Mouse (Mus musculus) forebrain, postnatal 0 days (tissue): ENCODE measurements around the gene Slc6a19. TPM values are rescaled to one million over a fixed set of nuclear protein-coding genes. Genes with fewer than 3 reads are reported as not detected.

Experiments
- ATAC-seq: fragments of 200-750 bp; cut with Nextera tagmentation; 2 replicates; pipeline ENCODE4 v1.8.0; 2017; ENCODE audit warnings: mild to moderate bottlenecking, moderate library complexity
- DNase-seq: peaks from one replicate; pipeline ENCODE4 v3.0.0-alpha.2; 2015
- H3K27ac ChIP-seq: fragments of 300-500 bp; sonication (generic); 2 replicates; pipeline ENCODE4 v1.5.1; 2014; ENCODE audit warnings: low read depth, mild to moderate bottlenecking, antibody characterized with exemption, low read length, moderate library complexity, mixed read lengths
- H3K27me3 ChIP-seq: fragments of 300-500 bp; sonication (generic); 2 replicates; pipeline ENCODE4 v1.6.1; 2014; ENCODE audit warnings: mild to moderate bottlenecking, low read length, mixed read lengths; ENCODE audit not compliant: insufficient read depth
- H3K36me3 ChIP-seq: fragments of 300-500 bp; sonication (generic); 2 replicates; pipeline ENCODE4 v1.6.1; 2014; ENCODE audit warnings: mild to moderate bottlenecking, moderate library complexity; ENCODE audit not compliant: insufficient read depth
- H3K4me1 ChIP-seq: fragments of 300-500 bp; sonication (generic); 2 replicates; pipeline ENCODE4 v1.6.1; 2014; ENCODE audit warnings: antibody characterized with exemption; ENCODE audit not compliant: insufficient read depth
- H3K4me2 ChIP-seq: fragments of 300-500 bp; sonication (generic); 2 replicates; pipeline ENCODE4 v1.6.1; 2014; ENCODE audit warnings: low read depth, mild to moderate bottlenecking, moderate library complexity
- H3K4me3 ChIP-seq: fragments of 300-500 bp; sonication (generic); 2 replicates; pipeline ENCODE4 v1.5.1; 2014; ENCODE audit warnings: low read depth, low read length, mixed read lengths
- H3K9ac ChIP-seq: fragments of 300-500 bp; sonication (generic); 2 replicates; pipeline ENCODE4 v1.6.1; 2014; ENCODE audit warnings: mild to moderate bottlenecking
- H3K9me3 ChIP-seq: fragments of 300-500 bp; sonication (generic); 2 replicates; pipeline ENCODE4 v1.6.1; 2016; ENCODE audit warnings: low read length
- CTCF ChIP-seq: sonication (generic); IDR thresholded peaks from 2 replicates; pipeline ENCODE4 v1.5.1; 2016; ENCODE audit warnings: antibody characterized with exemption, control low read depth, low read depth
- WGBS: fragments of 180-500 bp; shearing (Covaris S2); extraction: QIAGEN DNeasy Blood & Tissue Kit; methylation state at CpG from one replicate; pipeline ENCODE4 v1.1.7; 2014; 5-methylcytosine and 5-hydroxymethylcytosine counted together
- polyA plus RNA-seq: library from polyadenylated mRNA; unstranded; fragments of >200 nt; fragmentation: Nextera tagmentation; extraction: Ambion mirVana; gene quantifications from 2 replicates; pipeline ENCODE4 v1.2.1, GENCODE M21; 2015
- total RNA-seq: library from RNA; depleted of rRNA; stranded (reverse); fragments of >200 nt; gene quantifications from 2 replicates; pipeline ENCODE4 v1.2.3, GENCODE M21; 2014

Slc6a19 gene
- total and polyA plus RNA-seq, 2 experiments from 2014 or later, result 0.22 to 0.43 TPM

- Histone ChIP-seq H3K9me3 (no peaks in the 10 kb centered on the region), H3K4me2 (no peak within 1 kb of the TSS), H3K27ac (no peak within 1 kb of the TSS), H3K9ac (no peak within 1 kb of the TSS), H3K4me3 (no peak within 1 kb of the TSS), H3K27me3 (no peaks in the 10 kb centered on the region), H3K36me3 (no peaks in the 10 kb centered on the region), H3K4me1 (no peaks in the 10 kb centered on the region)
- WGBS, result 86% methylated on average over 3 of the region's 3 CpGs
- TF ChIP-seq CTCF, result no peak
- ATAC-seq, result no peak
- DNase-seq, result no peak
These were observed 26.8 kb downstream of the Slc6a19 start, which contains the start of gene Slc6a18 for GRCm38 (mm10) chr13:73677853-73678252. Slc6a18 (minus strand) TSS chr13:73678023.

- no peaks in the 10 kb centered on the region for H3K27me3 ChIP-seq
- no peak for TF ChIP-seq CTCF
- no peak for DNase-seq
- H3K4me3 ChIP-seq, result no peak overlapping the region
- H3K9me3 ChIP-seq, result no peaks in the 10 kb centered on the region
- WGBS, result 92% methylated on average over 7 of the region's 7 CpGs
- H3K27ac ChIP-seq, result no peak overlapping the region
- H3K4me2 ChIP-seq, result no peak overlapping the region
- no peak overlapping the region for H3K9ac ChIP-seq
- no peaks in the 10 kb centered on the region for H3K4me1 ChIP-seq
- ATAC-seq, result no peak
- H3K36me3 ChIP-seq, result no peaks in the 10 kb centered on the region
These were observed 29.5 kb downstream of the Slc6a19 start for GRCm38 (mm10) chr13:73675161-73675560.

- H3K9me3 ChIP-seq, result no peaks in the 10 kb centered on the region
- WGBS, result 75% methylated on average over 2 of the region's 2 CpGs
These were observed 44.4 kb downstream of the Slc6a19 start for GRCm38 (mm10) chr13:73660163-73660695.

GRCm38 (mm10) chr13:73658953-73659352, 45.7 kb downstream of the Slc6a19 start:
- DNase-seq (no peak), ATAC-seq (no peak)
- no peak overlapping the region for H3K27ac ChIP-seq
- no peaks in the 10 kb centered on the region for H3K9me3 ChIP-seq
- H3K36me3 ChIP-seq, result no peaks in the 10 kb centered on the region
- H3K4me1 ChIP-seq, result no peaks in the 10 kb centered on the region
- H3K4me2 ChIP-seq, result no peak overlapping the region
- H3K9ac ChIP-seq, result no peak overlapping the region
- no peak for TF ChIP-seq CTCF
- 42% methylated on average over 2 of the region's 2 CpGs for WGBS
- H3K4me3 ChIP-seq, result no peak overlapping the region
- no peaks in the 10 kb centered on the region for H3K27me3 ChIP-seq

More at GRCm38 (mm10) chr13:73660163-73660695, 44.4 kb downstream of the Slc6a19 start:
- H3K27ac ChIP-seq, result no peak overlapping the region
- no peak overlapping the region for H3K4me2 ChIP-seq
- no peak overlapping the region for H3K9ac ChIP-seq
- DNase-seq, result no peak
- no peaks in the 10 kb centered on the region for H3K4me1 ChIP-seq
- H3K27me3 ChIP-seq, result no peaks in the 10 kb centered on the region
- no peak for TF ChIP-seq CTCF
- no peak overlapping the region for H3K4me3 ChIP-seq
- no peak for ATAC-seq
- H3K36me3 ChIP-seq, result no peaks in the 10 kb centered on the region

GRCm38 (mm10) chr13:73654976-73655375, 49.7 kb downstream of the Slc6a19 start:
- no peak overlapping the region for H3K4me3 ChIP-seq
- H3K9me3 ChIP-seq, result 0 out of 2 replicates have a peak, but pooled peaks cover 6% of the 10 kb centered on the region
- no peaks in the 10 kb centered on the region for H3K4me1 ChIP-seq
- H3K36me3 ChIP-seq, result 0 out of 2 replicates have a peak, but pooled peaks cover 2% of the 10 kb centered on the region
- TF ChIP-seq CTCF, result no peak
- no peaks in the 10 kb centered on the region for H3K27me3 ChIP-seq
- H3K9ac ChIP-seq, result no peak overlapping the region
- no peak overlapping the region for H3K27ac ChIP-seq
- no peak for DNase-seq
- no peak for ATAC-seq
- WGBS, result 71% methylated on average over 3 of the region's 3 CpGs
- H3K4me2 ChIP-seq, result no peak overlapping the region

- H3K27me3 ChIP-seq, result no peaks in the 10 kb centered on the region
- H3K4me2 ChIP-seq, result no peak overlapping the region
- no peak overlapping the region for H3K27ac ChIP-seq
- 68% methylated on average over 3 of the region's 3 CpGs for WGBS
- H3K36me3 ChIP-seq, result peaks cover 8% of the 10 kb centered on the region
- H3K4me1 ChIP-seq, result no peaks in the 10 kb centered on the region
- H3K4me3 ChIP-seq, result no peak overlapping the region
- no peak for ATAC-seq
- no peak for DNase-seq
- no peak overlapping the region for H3K9ac ChIP-seq
- H3K9me3 ChIP-seq, result 0 out of 2 replicates have a peak, but pooled peaks cover 6% of the 10 kb centered on the region
- TF ChIP-seq CTCF, result no peak
These were observed 51.4 kb downstream of the Slc6a19 start for GRCm38 (mm10) chr13:73653266-73653665.

GRCm38 (mm10) chr13:73646397-73647087, 58.1 kb downstream of the Slc6a19 start:
- Histone ChIP-seq H3K9me3 (0 out of 2 replicates have a peak, but pooled peaks cover 6% of the 10 kb centered on the region), H3K4me1 (no peaks in the 10 kb centered on the region), H3K27me3 (no peaks in the 10 kb centered on the region), H3K36me3 (peaks cover 16% of the 10 kb centered on the region), H3K27ac (no peak overlapping the region), H3K4me3 (no peak overlapping the region), H3K9ac (no peak overlapping the region), H3K4me2 (no peak overlapping the region)
- WGBS, result 43% methylated on average over 6 of the region's 6 CpGs
- peak; percentile 87 for ATAC-seq
- DNase-seq, result peak; percentile 63
- peak; percentile 83 for TF ChIP-seq CTCF
